Mouse (Mus musculus) fibroblast of lung, adult 2 months (primary cell): ENCODE results near the gene Olfr364-ps1.

ENCODE experiments used
- DNase-seq: peaks from one replicate; pipeline ENCODE4 v3.0.0-alpha.2; 2011; ENCODE audit warnings: low read depth

Olfr364-ps1 gene

DNA sequence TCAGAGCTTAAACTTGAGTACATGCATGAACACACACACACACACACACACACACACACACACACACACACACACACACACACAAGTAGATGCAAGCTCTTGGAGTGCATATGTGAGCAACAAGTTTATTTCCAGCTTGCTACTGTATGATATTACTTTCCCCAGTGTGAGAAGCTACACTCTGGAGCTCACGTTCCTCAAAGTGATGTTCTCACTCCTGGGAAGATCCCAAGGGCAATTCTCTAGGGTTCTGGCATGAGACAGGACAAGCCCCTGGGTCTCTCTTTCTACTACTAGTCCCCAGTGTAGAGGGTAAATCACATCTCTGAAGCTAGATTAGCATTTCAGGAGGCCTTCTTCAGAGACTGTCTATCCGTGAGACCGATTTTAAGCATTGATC, at the start of gene Olfr364-ps1:
TSS of gene Olfr364-ps1 (plus strand) at position 301 of the 400 bp plus-strand sequence.
- no peak for DNase-seq

DNA sequence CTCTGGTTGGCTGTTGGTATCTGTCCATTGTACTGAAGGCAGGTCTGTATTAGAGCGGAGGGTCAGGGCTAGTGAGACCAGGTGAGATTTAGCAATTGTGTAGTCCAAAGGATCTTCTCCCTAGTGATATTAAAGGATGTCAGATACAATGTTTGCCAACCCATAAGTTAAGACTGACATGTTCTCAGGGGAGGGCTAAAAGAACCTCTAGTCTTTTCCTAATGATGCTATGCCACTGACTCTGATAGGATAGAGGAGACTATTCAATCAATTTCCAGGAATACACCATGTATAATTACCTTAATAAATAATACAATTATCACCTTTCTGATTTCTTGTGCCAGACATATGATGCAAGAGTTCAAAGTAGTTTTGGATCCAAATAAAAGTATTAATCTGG, 21.3 kb upstream of the Olfr364-ps1 start, which contains the start of gene Olfr362:
TSS of gene Olfr362 (minus strand) at position 101 of the 400 bp plus-strand sequence.
- no peak for DNase-seq

DNA sequence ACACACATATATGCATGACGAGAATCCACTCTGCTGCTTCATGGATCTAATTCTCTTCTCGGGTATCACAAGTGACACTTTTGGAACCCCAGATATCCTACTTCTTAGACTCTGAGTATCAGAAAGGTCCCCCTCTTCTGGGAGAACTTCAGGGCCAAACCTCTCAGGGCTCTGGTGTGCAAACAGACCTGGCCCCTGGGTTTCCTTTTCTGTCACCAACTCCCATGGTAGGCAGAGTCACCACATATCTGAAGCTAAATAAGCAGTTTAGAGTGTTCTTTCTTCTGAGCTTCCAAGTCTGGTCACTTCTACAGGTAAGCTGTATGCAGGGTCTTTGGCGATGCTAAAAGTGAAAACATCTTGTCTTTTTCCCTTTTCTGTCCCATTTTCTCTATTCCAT, 48.8 kb downstream of the Olfr364-ps1 start, which contains the start of gene Olfr365:
TSS of gene Olfr365 (plus strand) at position 301 of the 400 bp plus-strand sequence.
- no peak for DNase-seq
